Comparison of ENCODE assay signal across 17 mouse cellular contexts in the genomic region with DNA sequence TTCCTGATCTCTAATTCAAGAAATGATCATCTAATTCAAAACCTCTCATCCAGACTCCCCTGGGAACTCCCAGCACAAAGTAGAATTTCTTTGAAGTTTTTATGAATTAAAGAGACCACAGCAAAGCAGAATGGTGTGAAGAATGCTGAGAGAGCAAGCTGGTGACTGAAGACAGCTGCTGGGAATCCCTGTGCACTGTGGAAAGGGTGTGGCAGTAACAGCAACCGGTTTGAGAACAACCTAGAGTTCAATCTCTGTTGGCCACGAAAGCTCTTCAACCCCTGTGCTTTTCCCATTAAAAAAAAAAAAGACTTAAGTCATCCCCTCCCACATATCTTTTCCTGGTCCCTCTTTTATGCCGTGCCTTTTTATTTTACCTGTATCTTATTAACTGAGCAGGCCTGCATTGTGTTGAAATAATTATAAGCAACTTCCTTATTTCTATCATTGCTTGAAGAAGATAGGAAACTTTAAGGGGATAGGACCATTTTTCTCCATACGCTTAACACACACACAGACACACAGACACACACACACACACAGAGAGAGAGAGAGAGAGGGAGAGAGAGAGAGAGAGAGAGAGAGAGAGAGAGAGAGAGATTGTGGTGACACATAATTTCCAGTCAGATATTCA.
"Had no signal": no experiment of that assay in that cellular context is flagged by ENCODE, and none has a peak within 500 bp of the region (broad histone marks: within the 10 kb centered on the region; RNA-seq: fewer than 3 reads in every experiment).

No protein-coding gene starts in this region.

- H3K9me3 ChIP-seq: limb, embryonic 10.5 days; limb, embryonic 13.5 days; liver, embryonic 12.5 days; liver, embryonic 15.5 days; lung, embryonic 15.5 days; midbrain, embryonic 15.5 days had no signal

- H3K9ac ChIP-seq: limb, embryonic 13.5 days; liver, embryonic 12.5 days; liver, embryonic 15.5 days; lung, embryonic 15.5 days; midbrain, embryonic 15.5 days had no signal

- H3K4me2 ChIP-seq: limb, embryonic 13.5 days; liver, embryonic 12.5 days; liver, embryonic 15.5 days; lung, embryonic 15.5 days; midbrain, embryonic 11.5 days; midbrain, embryonic 15.5 days had no signal

- H3K36me3 ChIP-seq: limb, embryonic 10.5 days; limb, embryonic 13.5 days; lung, embryonic 15.5 days; midbrain, embryonic 15.5 days had no signal

- H3K27ac ChIP-seq: kidney, postnatal 0 days; layer of hippocampus, adult 2 months; limb, embryonic 10.5 days; limb, embryonic 13.5 days; liver, embryonic 12.5 days; liver, embryonic 15.5 days; lung, embryonic 15.5 days; midbrain, embryonic 15.5 days had no signal

- ATAC-seq: liver, embryonic 12.5 days; midbrain, embryonic 15.5 days had no signal

- H3K4me1 ChIP-seq: limb, embryonic 10.5 days; midbrain, embryonic 15.5 days had no signal

- H3K27me3 ChIP-seq: liver, embryonic 12.5 days; liver, embryonic 15.5 days; lung, embryonic 15.5 days had no signal

- H3K4me3 ChIP-seq: layer of hippocampus, adult 2 months; limb, embryonic 10.5 days; limb, embryonic 13.5 days; liver, embryonic 12.5 days; liver, embryonic 15.5 days; lung, embryonic 15.5 days; midbrain, embryonic 15.5 days had no signal

- DNase-seq: kidney, postnatal 25 days; layer of hippocampus, adult 9-11 months; liver; lung, adult 18-20 months; lung, postnatal 10 days; lung, postnatal 36 days; thymus, adult 18-20 months; thymus, postnatal 36 days had no signal
